Mouse (Mus musculus) midbrain, postnatal 0 days (tissue): ENCODE data around the gene Cacna1b. TPM values are rescaled to one million over a fixed set of nuclear protein-coding genes. Genes with fewer than 3 reads are reported as not detected.

ENCODE experiments used
- ATAC-seq: fragments of 200-750 bp; cut with Nextera tagmentation; 2 replicates; pipeline ENCODE4 v1.8.0; 2017; ENCODE audit warnings: moderate number of reproducible peaks, mild to moderate bottlenecking, moderate TSS enrichment, moderate library complexity; ENCODE audit not compliant: low FRiP score
- DNase-seq: peaks from one replicate; pipeline ENCODE4 v3.0.0-alpha.2; 2015; ENCODE audit warnings: low spot score
- H3K27ac ChIP-seq: fragments of 300-500 bp; sonication (generic); 2 replicates; pipeline ENCODE4 v1.5.1; 2014; ENCODE audit warnings: low read depth, mild to moderate bottlenecking, low read length, mixed read lengths
- H3K27me3 ChIP-seq: fragments of 300-500 bp; sonication (generic); 2 replicates; pipeline ENCODE4 v1.6.1; 2014; ENCODE audit warnings: low read length, control low read depth, mixed read lengths; ENCODE audit not compliant: insufficient read depth
- H3K36me3 ChIP-seq: fragments of 300-500 bp; sonication (generic); 2 replicates; pipeline ENCODE4 v1.6.1; 2014; ENCODE audit warnings: low read length, control low read depth, mixed read lengths; ENCODE audit not compliant: insufficient read depth
- H3K4me1 ChIP-seq: fragments of 300-500 bp; sonication (generic); 2 replicates; pipeline ENCODE4 v1.6.1; 2014; ENCODE audit warnings: mild to moderate bottlenecking, control low read depth, antibody characterized with exemption, low read length, mixed read lengths; ENCODE audit not compliant: insufficient read depth
- H3K4me2 ChIP-seq: fragments of 300-500 bp; sonication (generic); 2 replicates; pipeline ENCODE4 v1.6.1; 2014; ENCODE audit warnings: low read depth, mild to moderate bottlenecking, low read length, mixed read lengths; ENCODE audit not compliant: poor library complexity, severe bottlenecking
- H3K4me3 ChIP-seq: fragments of 300-500 bp; sonication (generic); 2 replicates; pipeline ENCODE4 v1.5.1; 2014; ENCODE audit warnings: low read depth, mild to moderate bottlenecking, low read length, moderate library complexity
- H3K9ac ChIP-seq: fragments of 300-500 bp; sonication (generic); replicated peaks from 2 replicates; pipeline ENCODE4 v1.6.1; 2014; ENCODE audit warnings: mild to moderate bottlenecking, low read length, moderate library complexity, mixed read lengths; ENCODE audit not compliant: poor library complexity, severe bottlenecking
- H3K9me3 ChIP-seq: fragments of 300-500 bp; sonication (generic); 2 replicates; pipeline ENCODE4 v1.6.1; 2016; ENCODE audit warnings: low read length, control low read depth
- CTCF ChIP-seq: IDR thresholded peaks from 2 replicates; pipeline ENCODE4 v1.5.1; 2016; ENCODE audit warnings: antibody characterized with exemption, mild to moderate bottlenecking
- WGBS: fragments of 180-500 bp; shearing (Covaris S2); extraction: QIAGEN DNeasy Blood & Tissue Kit; methylation state at CpG from one replicate; pipeline ENCODE4 v1.1.7; 2014; 5-methylcytosine and 5-hydroxymethylcytosine counted together
- polyA plus RNA-seq: library from polyadenylated mRNA; unstranded; fragments of >200 nt; fragmentation: Nextera tagmentation; extraction: Ambion mirVana; gene quantifications from 2 replicates; pipeline ENCODE4 v1.2.1, GENCODE M21; 2015
- total RNA-seq: library from RNA; depleted of rRNA; stranded (reverse); fragments of >200 nt; gene quantifications from 2 replicates; pipeline ENCODE4 v1.2.3, GENCODE M21; 2014

Cacna1b gene
- total and polyA plus RNA-seq, 2 experiments from 2014 or later = 13.3 to 97.6 TPM

DNA sequence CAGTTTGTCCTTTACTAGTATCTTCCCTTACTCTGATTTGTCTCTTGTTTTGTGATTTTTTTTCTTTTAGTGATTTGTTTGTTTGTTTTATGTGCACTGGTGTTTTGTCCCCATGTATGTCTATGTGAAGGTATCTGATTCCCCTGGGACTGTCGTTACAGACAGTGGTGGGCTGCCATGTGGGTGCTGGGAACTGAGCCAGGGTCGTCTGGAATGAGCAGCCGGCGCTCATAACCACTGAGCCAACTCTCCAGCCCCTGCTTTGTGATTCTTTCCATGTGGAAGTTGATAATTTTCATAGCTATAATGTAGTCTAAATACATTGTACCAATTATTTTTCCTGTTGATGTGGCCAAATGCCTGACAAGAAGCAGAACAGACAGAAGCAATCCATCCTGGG is 7.9 kb upstream of the Cacna1b start:
- Histone ChIP-seq H3K4me3 (no peak overlapping the region), H3K4me2 (no peak overlapping the region), H3K27me3 (no peaks in the 10 kb centered on the region), H3K4me1 (no peaks in the 10 kb centered on the region), H3K9ac (no peak overlapping the region), H3K9me3 (no peaks in the 10 kb centered on the region), H3K27ac (no peak overlapping the region), H3K36me3 (no peaks in the 10 kb centered on the region)
- 88% methylated on average over 4 of the region's 4 CpGs for WGBS
- TF ChIP-seq CTCF = no peak
- ATAC-seq (no peak), DNase-seq (no peak)

- Histone ChIP-seq H3K4me1 (peaks cover 7% of the 10 kb centered on the region; the same call in 1 of the 2 replicates), H3K36me3 (peaks cover 10% of the 10 kb centered on the region; the same call in 1 of the 2 replicates), H3K4me2 (peak overlapping the region; percentile 86), H3K4me3 (peak overlapping the region; percentile 87), H3K27me3 (no peaks in the 10 kb centered on the region; the same call in 1 of the 2 replicates), H3K9me3 (no peaks in the 10 kb centered on the region), H3K9ac (peak overlapping the region; percentile 96), H3K27ac (peak overlapping the region; percentile 87)
- WGBS = 0% methylated on average over 40 of the region's 52 CpGs
- TF ChIP-seq CTCF = no peak
- DNase-seq (peak; percentile 62), ATAC-seq (peak; percentile 81)
These were observed 449 bp downstream of the Cacna1b start for GRCm38 (mm10) chr2:24762446-24762960.

DNA sequence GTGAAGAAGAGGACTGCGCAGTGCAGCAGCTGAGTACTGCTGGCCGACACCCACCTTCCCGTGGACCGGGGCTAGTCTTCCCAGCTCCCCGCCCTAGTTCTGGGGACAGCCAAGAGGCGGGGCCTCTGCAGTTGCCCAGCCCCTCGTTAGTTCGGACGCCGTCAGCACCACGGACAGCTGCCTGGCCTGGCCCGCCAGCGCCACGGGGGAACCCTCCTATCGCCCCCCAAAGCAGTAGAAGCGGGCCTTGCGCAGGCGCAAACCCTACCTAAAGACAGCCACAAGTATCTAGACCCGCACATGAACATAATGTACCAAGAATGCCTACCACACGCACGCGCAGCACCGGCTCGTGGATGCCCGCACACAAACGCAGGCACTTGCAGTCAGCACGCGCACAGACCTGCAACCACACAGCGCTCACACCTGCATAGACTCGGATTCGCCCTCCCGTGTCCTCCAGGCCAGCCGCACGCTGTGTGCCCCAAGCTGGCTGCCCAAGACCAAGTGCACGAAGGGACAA is 968 bp downstream of the Cacna1b start:
- ATAC-seq (peak; percentile 72), DNase-seq (peak; percentile 81)
- no peaks in the 10 kb centered on the region for H3K9me3 ChIP-seq
- H3K36me3 ChIP-seq = peaks cover 14% of the 10 kb centered on the region; the same call in 1 of the 2 replicates
- no peaks in the 10 kb centered on the region; the same call in 1 of the 2 replicates for H3K27me3 ChIP-seq
- peak overlapping the region; percentile 86 for H3K4me2 ChIP-seq
- H3K4me3 ChIP-seq = peak overlapping the region; percentile 87
- TF ChIP-seq CTCF = no peak
- H3K9ac ChIP-seq = peak overlapping the region; percentile 96
- peak overlapping the region; percentile 87 for H3K27ac ChIP-seq
- under 1% methylated on average over 34 of the region's 35 CpGs for WGBS
- H3K4me1 ChIP-seq = peaks cover 7% of the 10 kb centered on the region; the same call in 1 of the 2 replicates

DNA sequence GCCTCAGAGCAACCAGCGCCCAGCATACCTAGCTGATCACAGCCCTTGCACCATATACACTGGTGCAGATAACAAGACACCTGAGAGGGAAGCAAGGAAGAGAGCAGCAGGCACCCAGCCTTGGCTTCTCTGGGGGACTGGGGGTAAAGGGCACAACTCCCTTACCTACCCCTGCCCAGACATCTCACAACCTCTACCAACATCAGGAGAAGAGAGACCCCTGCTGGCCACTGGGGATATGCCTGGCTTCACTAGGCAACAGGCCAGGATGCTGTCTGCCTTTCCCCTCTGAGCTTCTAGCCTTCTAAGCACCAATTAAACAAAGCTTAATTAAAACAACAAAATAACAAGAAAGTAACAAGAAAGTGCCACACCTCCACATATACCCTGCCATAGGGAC is 7.7 kb downstream of the Cacna1b start:
- H3K9me3 ChIP-seq = no peaks in the 10 kb centered on the region
- ATAC-seq (no peak), DNase-seq (peak; percentile 54)
- H3K4me1 ChIP-seq = no peaks in the 10 kb centered on the region
- TF ChIP-seq CTCF = peak; percentile 74
- H3K4me2 ChIP-seq = no peak overlapping the region
- H3K27ac ChIP-seq = no peak overlapping the region
- H3K36me3 ChIP-seq = peaks cover 40% of the 10 kb centered on the region
- WGBS = 100% methylated on average over 1 of the region's 1 CpGs
- no peak overlapping the region for H3K9ac ChIP-seq
- H3K27me3 ChIP-seq = no peaks in the 10 kb centered on the region
- H3K4me3 ChIP-seq = no peak overlapping the region

DNA sequence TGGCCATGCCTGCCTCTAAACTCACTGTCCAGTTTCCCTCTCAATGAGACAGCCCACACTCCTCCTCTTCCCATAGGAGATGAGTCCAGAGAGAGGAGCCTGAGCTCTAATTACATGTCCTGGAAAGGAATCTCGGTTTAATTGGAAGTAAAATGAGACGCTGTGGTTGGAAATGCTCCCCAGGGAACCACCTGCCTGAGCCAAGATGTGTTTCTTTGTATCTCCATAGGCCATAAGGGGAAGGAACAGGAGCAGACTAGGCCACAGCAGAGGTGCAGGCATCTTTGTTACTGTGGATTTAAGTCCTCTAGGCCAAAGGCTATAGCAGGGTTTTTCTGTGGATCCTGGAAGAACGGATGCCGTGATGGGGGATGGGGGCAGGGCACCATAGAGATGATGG is 10.4 kb downstream of the Cacna1b start:
- no peak overlapping the region for H3K9ac ChIP-seq
- no peak overlapping the region for H3K27ac ChIP-seq
- no peak overlapping the region for H3K4me3 ChIP-seq
- H3K36me3 ChIP-seq = peaks cover 44% of the 10 kb centered on the region
- ATAC-seq = no peak
- TF ChIP-seq CTCF = no peak
- 71% methylated on average over 4 of the region's 4 CpGs for WGBS
- H3K4me2 ChIP-seq = no peak overlapping the region
- no peaks in the 10 kb centered on the region for H3K9me3 ChIP-seq
- no peaks in the 10 kb centered on the region for H3K27me3 ChIP-seq
- DNase-seq = no peak
- no peaks in the 10 kb centered on the region for H3K4me1 ChIP-seq

GRCm38 (mm10) chr2:24750051-24750450 is 12.9 kb downstream of the Cacna1b start:
- Histone ChIP-seq H3K27me3 (no peaks in the 10 kb centered on the region), H3K27ac (no peak overlapping the region), H3K4me2 (no peak overlapping the region), H3K9ac (no peak overlapping the region), H3K36me3 (peaks cover 43% of the 10 kb centered on the region), H3K4me3 (no peak overlapping the region), H3K9me3 (no peaks in the 10 kb centered on the region), H3K4me1 (no peaks in the 10 kb centered on the region)
- no peak for DNase-seq
- no peak for TF ChIP-seq CTCF
- WGBS = 65% methylated on average over 3 of the region's 3 CpGs
- no peak for ATAC-seq
